Mouse (Mus musculus) lung, postnatal 0 days (tissue): ENCODE measurements at regions not wholly inside any gene's neighbourhood (a gene's known extent, or its start where the extent isn't known, plus 50 kb on each side); places are given as distances from the start of the nearest gene placed in this dataset.
"Not testable (repeated sequence)": the region's sequence is repeated elsewhere in the genome, so short reads cannot be mapped to it uniquely, and the experiment has no call there.

ENCODE experiments used
- ATAC-seq: fragments of 200-750 bp; cut with Nextera tagmentation; 2 replicates; pipeline ENCODE4 v1.8.0; 2017; ENCODE audit warnings: moderate library complexity
- DNase-seq: peaks from one replicate; pipeline ENCODE4 v3.0.0-alpha.2; 2016; ENCODE audit warnings: low spot score
- H3K27ac ChIP-seq: fragments of 300-500 bp; sonication (generic); 2 replicates; pipeline ENCODE4 v1.5.1; 2014; ENCODE audit warnings: antibody characterized with exemption, mild to moderate bottlenecking, low read length, mixed read lengths
- H3K27me3 ChIP-seq: fragments of 300-500 bp; sonication (generic); replicated peaks from 2 replicates; pipeline ENCODE4 v1.6.1; 2014; ENCODE audit warnings: low read length, mixed read lengths; ENCODE audit not compliant: insufficient read depth
- H3K36me3 ChIP-seq: fragments of 300-500 bp; sonication (generic); 2 replicates; pipeline ENCODE4 v1.6.1; 2014; ENCODE audit warnings: low read length, mixed read lengths; ENCODE audit not compliant: insufficient read depth
- H3K4me1 ChIP-seq: fragments of 300-500 bp; sonication (generic); 2 replicates; pipeline ENCODE4 v1.6.1; 2014; ENCODE audit warnings: antibody characterized with exemption, low read depth, low read length, mixed read lengths; ENCODE audit not compliant: insufficient read depth
- H3K4me2 ChIP-seq: fragments of 300-500 bp; sonication (generic); replicated peaks from 2 replicates; pipeline ENCODE4 v1.6.1; 2014; ENCODE audit warnings: low read depth, mild to moderate bottlenecking, low read length, moderate library complexity, mixed read lengths
- H3K4me3 ChIP-seq: fragments of 300-500 bp; sonication (generic); 2 replicates; pipeline ENCODE4 v1.5.1; 2014; ENCODE audit warnings: low read depth, low read length
- H3K9ac ChIP-seq: fragments of 300-500 bp; sonication (generic); replicated peaks from 2 replicates; pipeline ENCODE4 v1.6.1; 2014; ENCODE audit warnings: low read depth, mild to moderate bottlenecking
- H3K9me3 ChIP-seq: fragments of 300-500 bp; sonication (generic); 2 replicates; pipeline ENCODE4 v1.6.1; 2016; ENCODE audit warnings: low read length, mixed read lengths
- CTCF ChIP-seq: IDR thresholded peaks from 2 replicates; pipeline ENCODE4 v1.5.1; 2016; ENCODE audit warnings: antibody characterized with exemption, mild to moderate bottlenecking
- EP300 ChIP-seq: IDR thresholded peaks from 2 replicates; pipeline ENCODE4 v1.6.1; 2016; ENCODE audit warnings: antibody characterized with exemption, mild to moderate bottlenecking, control low read depth
- WGBS: fragments of 180-500 bp; shearing (Covaris S2); extraction: QIAGEN DNeasy Blood & Tissue Kit; methylation state at CpG from one replicate; pipeline ENCODE4 v1.1.7; 2014; 5-methylcytosine and 5-hydroxymethylcytosine counted together

DNA sequence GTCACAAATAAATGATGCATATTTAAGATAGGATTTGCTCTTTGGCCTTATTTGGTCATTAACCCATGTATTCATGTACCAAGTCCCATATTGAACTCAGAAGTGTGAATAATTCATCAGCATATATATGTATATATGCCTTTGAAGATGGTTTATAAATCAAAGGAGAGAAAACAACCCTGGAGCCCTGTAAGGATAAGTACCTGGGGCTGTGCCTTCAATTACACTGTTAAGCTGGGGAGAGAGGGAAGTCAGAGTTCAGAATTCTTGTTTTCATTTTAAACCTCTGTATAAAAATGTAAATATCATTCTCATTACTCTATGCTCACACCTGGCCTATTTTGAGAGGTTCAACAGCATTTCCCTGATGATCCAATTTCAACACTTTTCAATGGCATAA, 299.8 kb upstream of the Gm6657 start:
- DNase-seq (no peak), ATAC-seq (no peak)
- no peaks in the 10 kb centered on the region for H3K36me3 ChIP-seq
- H3K4me2 ChIP-seq, result no peak overlapping the region
- H3K27me3 ChIP-seq, result no peaks in the 10 kb centered on the region
- no peaks in the 10 kb centered on the region for H3K9me3 ChIP-seq
- H3K4me3 ChIP-seq, result no peak overlapping the region
- H3K4me1 ChIP-seq, result no peaks in the 10 kb centered on the region
- H3K9ac ChIP-seq, result no peak overlapping the region
- TF ChIP-seq EP300 (no peak), CTCF (no peak)
- H3K27ac ChIP-seq, result no peak overlapping the region

DNA sequence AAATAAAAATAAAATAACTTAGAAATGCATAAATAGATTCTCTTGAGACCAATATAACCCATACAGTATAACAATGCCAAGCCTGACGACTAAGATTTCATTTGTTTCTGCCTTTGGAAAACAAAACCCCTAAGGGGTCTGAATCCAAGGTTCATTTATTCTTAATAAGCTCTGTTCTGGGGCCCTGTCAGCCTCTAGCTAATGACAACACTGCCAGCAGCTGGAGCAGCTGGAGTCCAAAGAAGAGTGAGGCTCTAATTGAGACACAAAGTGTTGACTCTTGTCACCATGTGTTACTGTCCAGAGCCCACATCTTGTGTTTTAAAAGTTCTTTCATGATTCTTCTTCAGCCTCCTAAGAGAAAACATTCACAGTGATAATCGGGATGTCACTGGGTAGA, 298.5 kb upstream of the Gm6657 start:
- Histone ChIP-seq H3K36me3 (no peaks in the 10 kb centered on the region), H3K9me3 (no peaks in the 10 kb centered on the region), H3K4me3 (no peak overlapping the region), H3K4me1 (no peaks in the 10 kb centered on the region), H3K9ac (no peak overlapping the region), H3K27ac (no peak overlapping the region), H3K27me3 (no peaks in the 10 kb centered on the region), H3K4me2 (no peak overlapping the region)
- DNase-seq (no peak), ATAC-seq (no peak)
- TF ChIP-seq EP300, result no peak
- no peak for TF ChIP-seq CTCF
- WGBS, result 65% methylated on average over 2 of the region's 2 CpGs

DNA sequence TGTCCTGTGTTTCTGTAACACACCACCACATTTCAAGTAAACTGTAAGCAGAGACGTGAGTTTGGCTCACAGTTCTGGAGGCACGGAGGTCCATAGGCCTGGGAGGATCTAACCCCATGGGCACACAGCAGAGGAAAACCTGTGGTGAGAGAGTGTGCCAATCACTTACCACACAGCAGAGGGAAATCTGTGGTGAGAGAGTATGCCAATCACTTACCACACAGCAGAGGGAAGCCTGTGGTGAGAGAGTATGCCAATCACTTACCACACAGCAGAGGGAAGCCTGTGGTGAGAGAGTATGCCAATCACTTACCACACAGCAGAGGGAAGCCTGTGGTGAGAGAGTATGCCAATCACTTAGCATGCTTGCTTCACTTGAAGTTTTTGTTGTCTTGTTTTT, 295.1 kb upstream of the Gm6657 start:
- H3K27ac ChIP-seq, H3K4me1 ChIP-seq, H3K9me3 ChIP-seq, H3K9ac ChIP-seq, H3K36me3 ChIP-seq, H3K4me3 ChIP-seq, H3K4me2 ChIP-seq, ATAC-seq, H3K27me3 ChIP-seq, DNase-seq: not testable (repeated sequence)
- WGBS, result 80% methylated on average over 2 of the region's 2 CpGs

DNA sequence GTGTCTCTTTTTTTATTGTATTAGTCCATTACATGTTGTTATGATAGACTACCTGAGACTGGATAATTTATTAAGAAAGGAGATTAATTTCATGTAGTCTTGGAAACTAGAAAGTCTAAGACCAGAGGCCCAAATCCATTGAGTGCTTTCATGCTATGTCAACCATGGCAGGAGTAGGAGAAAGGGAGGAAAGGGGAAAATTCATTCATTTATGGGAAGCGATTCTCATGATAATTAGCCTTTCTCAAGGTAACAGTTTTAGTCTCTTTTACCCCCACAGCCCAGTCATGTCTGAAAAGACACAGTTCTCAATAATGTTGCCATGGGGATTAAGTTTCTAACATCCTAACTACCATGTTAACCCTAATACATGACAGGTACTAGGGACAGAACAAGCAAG, 292.8 kb upstream of the Gm6657 start:
- WGBS, result 90% methylated on average over 1 of the region's 1 CpGs
- H3K9ac ChIP-seq, result no peak overlapping the region
- TF ChIP-seq CTCF (no peak), EP300 (no peak)
- no peak overlapping the region for H3K27ac ChIP-seq
- no peaks in the 10 kb centered on the region for H3K36me3 ChIP-seq
- no peaks in the 10 kb centered on the region for H3K27me3 ChIP-seq
- H3K9me3 ChIP-seq, result no peaks in the 10 kb centered on the region
- ATAC-seq, result no peak
- H3K4me2 ChIP-seq, result no peak overlapping the region
- no peak for DNase-seq
- no peaks in the 10 kb centered on the region for H3K4me1 ChIP-seq
- H3K4me3 ChIP-seq, result no peak overlapping the region

DNA sequence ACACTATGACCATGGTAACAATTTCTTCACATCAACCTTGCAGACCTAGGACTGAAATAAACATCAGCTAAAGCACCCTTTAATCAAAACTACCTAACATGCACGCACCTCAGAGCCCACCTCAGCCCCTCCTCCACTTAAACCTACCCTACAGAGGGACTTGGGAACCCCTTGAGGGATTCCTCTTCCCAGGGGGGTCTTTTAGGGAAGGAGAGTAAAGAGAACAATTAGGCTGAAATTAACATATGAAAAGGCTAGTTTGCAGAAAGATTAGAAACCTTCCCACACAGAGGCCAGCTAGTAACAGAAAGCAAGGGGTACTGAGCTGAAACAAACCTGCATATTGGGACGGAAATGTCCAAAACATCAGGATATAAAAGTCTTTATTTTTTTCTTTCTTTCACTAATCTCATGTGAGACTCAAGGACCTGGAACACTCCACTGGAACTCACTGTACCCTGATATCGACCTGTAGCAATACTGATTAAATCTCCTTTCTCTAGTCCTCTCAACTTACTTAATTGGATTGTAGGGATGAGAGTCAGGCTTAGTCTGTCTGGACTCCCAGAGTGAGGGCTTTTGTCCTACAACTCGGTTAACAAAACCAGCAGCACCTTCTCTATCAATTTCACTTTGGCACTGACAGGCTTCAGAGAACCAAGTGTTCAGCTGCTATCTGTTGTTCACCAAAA, 281.0 kb upstream of the Gm6657 start:
- Histone ChIP-seq H3K9ac (no peak overlapping the region), H3K4me2 (no peak overlapping the region), H3K9me3 (no peaks in the 10 kb centered on the region), H3K36me3 (no peaks in the 10 kb centered on the region), H3K4me3 (no peak overlapping the region), H3K27me3 (no peaks in the 10 kb centered on the region), H3K4me1 (no peaks in the 10 kb centered on the region), H3K27ac (no peak overlapping the region)
- TF ChIP-seq CTCF, result no peak
- no peak for TF ChIP-seq EP300
- WGBS, result 32% methylated on average over 4 of the region's 4 CpGs
- no peak for ATAC-seq
- DNase-seq, result no peak

DNA sequence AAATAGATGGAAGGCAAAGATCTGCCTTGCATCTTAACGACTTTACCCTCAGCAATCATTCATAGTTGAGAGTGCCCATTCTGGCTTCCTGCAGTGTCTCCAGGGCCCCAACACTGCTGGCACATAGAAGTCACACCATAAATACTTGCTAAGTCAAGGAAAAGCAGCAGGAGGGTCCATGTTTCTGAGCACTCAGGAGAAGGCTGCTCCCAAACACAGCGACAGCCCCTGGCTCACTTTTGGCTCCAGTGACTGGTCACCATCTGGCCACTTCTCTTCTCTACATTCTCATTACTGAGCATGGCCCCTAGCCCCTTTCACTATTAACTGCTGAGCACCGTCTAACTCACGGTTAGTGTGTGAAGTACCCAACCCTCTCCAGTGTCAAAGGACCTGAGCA, 265.3 kb upstream of the Gm6657 start:
- H3K27me3 ChIP-seq, result no peaks in the 10 kb centered on the region
- no peaks in the 10 kb centered on the region for H3K9me3 ChIP-seq
- H3K36me3 ChIP-seq, result no peaks in the 10 kb centered on the region
- no peak overlapping the region for H3K4me2 ChIP-seq
- DNase-seq, result no peak
- no peak overlapping the region for H3K27ac ChIP-seq
- 63% methylated on average over 4 of the region's 4 CpGs for WGBS
- H3K4me3 ChIP-seq, result no peak overlapping the region
- no peak for TF ChIP-seq EP300
- H3K9ac ChIP-seq, result no peak overlapping the region
- no peaks in the 10 kb centered on the region for H3K4me1 ChIP-seq
- ATAC-seq, result no peak

DNA sequence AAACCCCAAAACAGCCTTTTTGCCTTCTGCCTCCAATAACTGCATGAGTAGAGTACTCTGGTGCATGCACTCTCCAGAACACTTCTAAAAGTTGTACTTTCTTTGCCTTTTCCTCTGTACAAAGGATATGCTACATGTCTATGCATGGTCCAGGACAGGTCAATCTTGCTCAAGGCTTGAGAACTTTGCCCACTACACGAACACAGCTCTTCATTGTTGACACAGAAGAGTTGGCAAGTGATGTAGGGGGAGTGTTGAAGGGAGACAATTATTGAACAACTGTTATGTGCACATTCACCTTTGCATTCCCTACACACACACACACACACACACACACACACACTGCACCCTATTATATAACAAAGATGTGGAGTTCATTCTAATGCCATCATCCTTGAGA, 264.5 kb upstream of the Gm6657 start:
- Histone ChIP-seq H3K9me3 (no peaks in the 10 kb centered on the region), H3K4me1 (no peaks in the 10 kb centered on the region), H3K4me2 (no peak overlapping the region), H3K4me3 (no peak overlapping the region), H3K36me3 (no peaks in the 10 kb centered on the region), H3K27me3 (no peaks in the 10 kb centered on the region), H3K9ac (no peak overlapping the region), H3K27ac (no peak overlapping the region)
- DNase-seq (no peak), ATAC-seq (no peak)
- TF ChIP-seq EP300 (no peak), CTCF (no peak)
- WGBS, result 48% methylated on average over 1 of the region's 1 CpGs
